Mouse (Mus musculus) hindbrain, postnatal 0 days (tissue): ENCODE results near the gene Scn8a. TPM values are rescaled to one million over a fixed set of nuclear protein-coding genes. Genes with fewer than 3 reads are reported as not detected.

ENCODE experiments used
- ATAC-seq: fragments of 200-750 bp; cut with Nextera tagmentation; 2 replicates; pipeline ENCODE4 v1.8.0; 2017; ENCODE audit warnings: mild to moderate bottlenecking, moderate TSS enrichment, moderate library complexity
- DNase-seq: peaks from one replicate; pipeline ENCODE4 v3.0.0-alpha.2; 2015; ENCODE audit warnings: low spot score
- H3K27ac ChIP-seq: fragments of 300-500 bp; sonication (generic); 2 replicates; pipeline ENCODE4 v1.5.1; 2014; ENCODE audit warnings: mild to moderate bottlenecking
- H3K27me3 ChIP-seq: fragments of 300-500 bp; sonication (generic); 2 replicates; pipeline ENCODE4 v1.6.1; 2014; ENCODE audit warnings: low read length, mixed read lengths; ENCODE audit not compliant: insufficient read depth
- H3K36me3 ChIP-seq: fragments of 300-500 bp; sonication (generic); 2 replicates; pipeline ENCODE4 v1.6.1; 2014; ENCODE audit warnings: low read length, mixed read lengths; ENCODE audit not compliant: insufficient read depth
- H3K4me1 ChIP-seq: fragments of 300-500 bp; sonication (generic); 2 replicates; pipeline ENCODE4 v1.6.1; 2014; ENCODE audit warnings: antibody characterized with exemption, low read length, mixed read lengths; ENCODE audit not compliant: insufficient read depth
- H3K4me2 ChIP-seq: fragments of 300-500 bp; sonication (generic); 2 replicates; pipeline ENCODE4 v1.6.1; 2014; ENCODE audit warnings: low read depth, mild to moderate bottlenecking, low read length, moderate library complexity, mixed read lengths
- H3K4me3 ChIP-seq: fragments of 300-500 bp; sonication (generic); 2 replicates; pipeline ENCODE4 v1.5.1; 2014; ENCODE audit warnings: low read length
- H3K9ac ChIP-seq: fragments of 300-500 bp; sonication (generic); replicated peaks from 2 replicates; pipeline ENCODE4 v1.6.1; 2014; ENCODE audit warnings: mild to moderate bottlenecking, low read length, moderate library complexity, mixed read lengths
- H3K9me3 ChIP-seq: fragments of 300-500 bp; sonication (generic); 2 replicates; pipeline ENCODE4 v1.6.1; 2016; ENCODE audit warnings: low read length, mixed read lengths
- CTCF ChIP-seq: IDR thresholded peaks from 2 replicates; pipeline ENCODE4 v1.5.1; 2016; ENCODE audit warnings: antibody characterized with exemption, control low read depth, low read depth
- WGBS: fragments of 180-500 bp; shearing (Covaris S2); extraction: QIAGEN DNeasy Blood & Tissue Kit; methylation state at CpG from one replicate; pipeline ENCODE4 v1.1.7; 2014; 5-methylcytosine and 5-hydroxymethylcytosine counted together
- polyA plus RNA-seq: library from polyadenylated mRNA; unstranded; fragments of >200 nt; fragmentation: Nextera tagmentation; extraction: Ambion mirVana; gene quantifications from 2 replicates; pipeline ENCODE4 v1.2.1, GENCODE M21; 2015
- total RNA-seq: library from RNA; depleted of rRNA; stranded (reverse); fragments of >200 nt; gene quantifications from 2 replicates; pipeline ENCODE4 v1.2.3, GENCODE M21; 2014

Gene Scn8a
- total and polyA plus RNA-seq, 2 experiments from 2014 or later = 26.9 to 45.7 TPM

- Histone ChIP-seq H3K9me3 (no peaks in the 10 kb centered on the region), H3K4me3 (peak overlapping the region; percentile 65), H3K27me3 (no peaks in the 10 kb centered on the region), H3K9ac (peak overlapping the region; percentile 41; the same call in 1 of the 2 replicates), H3K36me3 (no peaks in the 10 kb centered on the region), H3K27ac (peak overlapping the region; percentile 79), H3K4me1 (peaks cover 15% of the 10 kb centered on the region), H3K4me2 (peak overlapping the region; percentile 74)
- no peak for TF ChIP-seq CTCF
- DNase-seq = no peak
- ATAC-seq = no peak
- 40% methylated on average over 5 of the region's 5 CpGs for WGBS
These were observed 206.0 kb downstream of the Scn8a start for GRCm38 (mm10) chr15:101075656-101076055.

- H3K4me1 ChIP-seq = peaks cover 15% of the 10 kb centered on the region
- peak; percentile 43; the same call in 1 of the 2 replicates for ATAC-seq
- WGBS = 6% methylated on average over 26 of the region's 26 CpGs
- peak; percentile 73 for DNase-seq
- peak overlapping the region; percentile 41 for H3K9ac ChIP-seq
- no peaks in the 10 kb centered on the region for H3K36me3 ChIP-seq
- H3K4me3 ChIP-seq = peak overlapping the region; percentile 65
- H3K27me3 ChIP-seq = no peaks in the 10 kb centered on the region
- H3K9me3 ChIP-seq = no peaks in the 10 kb centered on the region
- TF ChIP-seq CTCF = no peak
- H3K4me2 ChIP-seq = peak overlapping the region; percentile 74
- peak overlapping the region; percentile 79 for H3K27ac ChIP-seq
These were observed 206.7 kb downstream of the Scn8a start for GRCm38 (mm10) chr15:101076071-101077000.

GRCm38 (mm10) chr15:101077001-101077812 is 207.5 kb downstream of the Scn8a start:
- 0 out of 2 replicates have a peak, but pooled peaks have one; percentile 5 for ATAC-seq

GRCm38 (mm10) chr15:101077813-101078730 is 208.4 kb downstream of the Scn8a start, which contains the start of gene Fignl2:
Gene Fignl2, minus strand, starts transcription at chr15:101078567.
- Histone ChIP-seq H3K27me3 (no peaks in the 10 kb centered on the region), H3K4me1 (peaks cover 15% of the 10 kb centered on the region), H3K9ac (peak within 1 kb of the TSS; percentile 70), H3K27ac (peak within 1 kb of the TSS; percentile 79), H3K36me3 (no peaks in the 10 kb centered on the region), H3K9me3 (no peaks in the 10 kb centered on the region), H3K4me3 (peak within 1 kb of the TSS; percentile 65), H3K4me2 (peak within 1 kb of the TSS; percentile 74)
- peak; percentile 30 for ATAC-seq
- DNase-seq = no peak
- under 1% methylated on average over 67 of the region's 96 CpGs for WGBS
- TF ChIP-seq CTCF = no peak

More at GRCm38 (mm10) chr15:101077001-101077812, 207.5 kb downstream of the Scn8a start:
- Histone ChIP-seq H3K4me1 (peaks cover 15% of the 10 kb centered on the region), H3K27me3 (no peaks in the 10 kb centered on the region), H3K9me3 (no peaks in the 10 kb centered on the region), H3K36me3 (no peaks in the 10 kb centered on the region), H3K4me3 (peak overlapping the region; percentile 65), H3K4me2 (peak overlapping the region; percentile 74), H3K27ac (peak overlapping the region; percentile 79), H3K9ac (peak overlapping the region; percentile 70)
- no peak for TF ChIP-seq CTCF
- 5% methylated on average over 34 of the region's 34 CpGs for WGBS
- peak; percentile 59 for DNase-seq

- DNase-seq (peak; percentile 60), ATAC-seq (peak; percentile 53)
- no peaks in the 10 kb centered on the region for H3K27me3 ChIP-seq
- 2% methylated on average over 30 of the region's 30 CpGs for WGBS
- peak overlapping the region; percentile 74 for H3K4me2 ChIP-seq
- peak overlapping the region; percentile 70 for H3K9ac ChIP-seq
- H3K4me3 ChIP-seq = peak overlapping the region; percentile 65
- no peaks in the 10 kb centered on the region for H3K36me3 ChIP-seq
- peak overlapping the region; percentile 79; the same call in 1 of the 2 replicates for H3K27ac ChIP-seq
- peak; percentile 31 for TF ChIP-seq CTCF
- H3K9me3 ChIP-seq = no peaks in the 10 kb centered on the region
- peaks cover 15% of the 10 kb centered on the region for H3K4me1 ChIP-seq
These were observed 209.1 kb downstream of the Scn8a start for GRCm38 (mm10) chr15:101078731-101079156.
